Mouse (Mus musculus) olfactory bulb, adult 2 months (tissue): Measurements from ENCODE around the gene Gabrr2. TPM values are rescaled to one million over a fixed set of nuclear protein-coding genes. Genes with fewer than 3 reads are reported as not detected.

Experiments used
- H3K27ac ChIP-seq: fragments of 200-500 bp; 2 replicates; pipeline ENCODE4 v1.5.1; 2012; ENCODE audit warnings: low read depth, low read length; ENCODE audit not compliant: insufficient read depth
- H3K4me1 ChIP-seq: fragments of 200-500 bp; 2 replicates; pipeline ENCODE4 v1.6.1; 2012; ENCODE audit warnings: low read length; ENCODE audit not compliant: control insufficient read depth, insufficient read depth
- H3K4me3 ChIP-seq: fragments of 200-500 bp; 2 replicates; pipeline ENCODE4 v1.5.1; 2012; ENCODE audit warnings: mild to moderate bottlenecking, low read depth, low read length, moderate library complexity; ENCODE audit not compliant: insufficient read depth
- CTCF ChIP-seq: fragments of 200-500 bp; IDR thresholded peaks from 2 replicates; pipeline ENCODE4 v1.5.1; 2012; ENCODE audit warnings: low read depth, mild to moderate bottlenecking, low read length, moderate library complexity; ENCODE audit not compliant: insufficient read depth
- POLR2A ChIP-seq: fragments of 200-500 bp; IDR thresholded peaks from 2 replicates; pipeline ENCODE4 v1.6.1; 2012; ENCODE audit warnings: mild to moderate bottlenecking, low read depth, low read length, moderate library complexity; ENCODE audit not compliant: insufficient read depth
- WGBS: fragments of 180-500 bp; shearing (Covaris S2); methylation state at CpG from one replicate; pipeline ENCODE4 v1.1.7; 2018; 5-methylcytosine and 5-hydroxymethylcytosine counted together
- polyA plus RNA-seq: library from polyadenylated mRNA; stranded (reverse); fragments of >200 nt; gene quantifications from 2 replicates; pipeline ENCODE4 v1.2.4, GENCODE M21; 2012; ENCODE audit warnings: low replicate concordance; ENCODE audit not compliant: missing spikeins, insufficient read depth, insufficient read length

The Gabrr2 gene
- polyA plus RNA-seq, 1 experiment = not detected

GRCm38 (mm10) chr4:33124493-33124892, 61.7 kb downstream of the Gabrr2 start:
- TF ChIP-seq CTCF (no peak; the same call in 1 of the 2 replicates), POLR2A (no peak)
- H3K4me1 ChIP-seq = peaks cover 5% of the 10 kb centered on the region; the same call in 1 of the 2 replicates
- H3K27ac ChIP-seq = no peak overlapping the region
- 78% methylated on average over 6 of the region's 6 CpGs for WGBS
- no peak overlapping the region for H3K4me3 ChIP-seq

- 17% methylated on average over 10 of the region's 10 CpGs for WGBS
- no peak overlapping the region for H3K27ac ChIP-seq
- no peak overlapping the region for H3K4me3 ChIP-seq
- H3K4me1 ChIP-seq = peaks cover 5% of the 10 kb centered on the region; the same call in 1 of the 2 replicates
- TF ChIP-seq POLR2A (no peak), CTCF (no peak)
Measured at GRCm38 (mm10) chr4:33125409-33126084, 62.7 kb downstream of the Gabrr2 start.

- H3K4me3 ChIP-seq = no peak within 1 kb of the TSS
- no peak within 1 kb of the TSS for H3K27ac ChIP-seq
- H3K4me1 ChIP-seq = no peaks in the 10 kb centered on the region
- 68% methylated on average over 11 of the region's 11 CpGs for WGBS
- TF ChIP-seq CTCF (no peak), POLR2A (no peak)
Measured at GRCm38 (mm10) chr4:33132221-33132620, 69.4 kb downstream of the Gabrr2 start, which contains the start of gene Gabrr1. TSS of gene Gabrr1 (plus strand) at chr4:33132521.

Other genes starting within 250 kb of the Gabrr2 start
- gene Ankrd6, start 112.2 kb upstream of the Gabrr2 start, polyA plus RNA-seq = 105 TPM in 1 of 2 replicates, not detected in the other
- 152 TPM in 1 of 2 replicates, not detected in the other for gene Rragd, start 80.0 kb upstream of the Gabrr2 start, polyA plus RNA-seq
- not detected in 2 replicates for gene Ube2j1, start 31.6 kb upstream of the Gabrr2 start, polyA plus RNA-seq
- not detected in 2 replicates for gene Gabrr1, start 69.5 kb downstream of the Gabrr2 start, polyA plus RNA-seq
- gene Pm20d2, start 126.7 kb downstream of the Gabrr2 start, polyA plus RNA-seq = not detected in 2 replicates
- not detected in 2 replicates for gene Srsf12, start 146.0 kb downstream of the Gabrr2 start, polyA plus RNA-seq
- not detected in 2 replicates for gene Pnrc1, start 227.2 kb downstream of the Gabrr2 start, polyA plus RNA-seq
- gene Rngtt, start 247.3 kb downstream of the Gabrr2 start, polyA plus RNA-seq = not detected in 2 replicates